Mouse (Mus musculus) lung, embryonic 15.5 days (tissue): Measurements from ENCODE around the gene Ccdc182. TPM values are rescaled to one million over a fixed set of nuclear protein-coding genes. Genes with fewer than 3 reads are reported as not detected.

Experiments used
- ATAC-seq: fragments of 200-750 bp; cut with Nextera tagmentation; 2 replicates; pipeline ENCODE4 v1.8.0; 2017; ENCODE audit warnings: moderate number of reproducible peaks, borderline replicate concordance; ENCODE audit not compliant: low FRiP score, low TSS enrichment; ENCODE audit errors: extremely low read depth
- H3K27ac ChIP-seq: fragments of 300-500 bp; sonication (generic); 2 replicates; pipeline ENCODE4 v1.5.1; 2015; ENCODE audit warnings: moderate library complexity, mild to moderate bottlenecking, inconsistent platforms
- H3K27me3 ChIP-seq: fragments of 300-500 bp; sonication (generic); 2 replicates; pipeline ENCODE4 v1.6.1; 2015; ENCODE audit warnings: inconsistent platforms
- H3K36me3 ChIP-seq: fragments of 300-500 bp; sonication (generic); 2 replicates; pipeline ENCODE4 v1.6.1; 2015; ENCODE audit warnings: inconsistent platforms
- H3K4me1 ChIP-seq: fragments of 300-500 bp; sonication (generic); 2 replicates; pipeline ENCODE4 v1.6.1; 2015; ENCODE audit warnings: inconsistent platforms
- H3K4me2 ChIP-seq: fragments of 300-500 bp; sonication (generic); 2 replicates; pipeline ENCODE4 v1.6.1; 2015; ENCODE audit warnings: inconsistent platforms, mild to moderate bottlenecking, moderate library complexity
- H3K4me3 ChIP-seq: fragments of 300-500 bp; sonication (generic); 2 replicates; pipeline ENCODE4 v1.5.1; 2015; ENCODE audit warnings: mild to moderate bottlenecking, inconsistent platforms
- H3K9ac ChIP-seq: fragments of 300-500 bp; sonication (generic); 2 replicates; pipeline ENCODE4 v1.6.1; 2015; ENCODE audit warnings: inconsistent platforms
- H3K9me3 ChIP-seq: fragments of 300-500 bp; sonication (generic); 2 replicates; pipeline ENCODE4 v1.6.1; 2016; ENCODE audit warnings: inconsistent platforms
- WGBS: fragments of 180-500 bp; shearing (Covaris S2); methylation state at CpG from one replicate; pipeline ENCODE4 v1.1.7; 2015; 5-methylcytosine and 5-hydroxymethylcytosine counted together
- polyA plus RNA-seq: library from polyadenylated mRNA; unstranded; fragments of >200 nt; fragmentation: Nextera tagmentation; extraction: Ambion mirVana; gene quantifications from 2 replicates; pipeline ENCODE4 v1.2.1, GENCODE M21; 2015

The Ccdc182 gene
- polyA plus RNA-seq, 1 experiment from 2014 or later: 0.12 TPM

DNA sequence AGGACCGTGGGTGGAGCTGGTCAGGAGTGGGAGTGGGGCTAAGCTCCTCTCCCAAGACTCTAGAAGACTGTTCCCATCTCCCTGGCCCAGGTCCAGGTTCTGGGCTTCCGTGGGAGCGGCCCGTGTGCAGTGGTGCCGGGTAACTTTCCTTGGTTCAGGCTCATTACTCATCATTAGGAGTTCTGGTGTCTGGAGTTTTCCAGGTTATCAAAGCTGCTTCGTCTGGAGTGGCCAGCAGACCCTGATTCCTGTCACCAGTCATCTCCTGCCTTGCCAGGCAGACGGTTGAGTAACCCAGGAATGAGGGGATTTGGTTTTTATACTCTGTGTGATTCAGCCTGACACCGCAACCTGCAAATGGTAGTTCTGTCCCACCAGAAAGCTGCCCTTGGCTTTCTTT lies 7.8 kb upstream of the Ccdc182 start:
- Histone ChIP-seq H3K36me3 (no peaks in the 10 kb centered on the region), H3K4me1 (no peaks in the 10 kb centered on the region), H3K27ac (no peak overlapping the region), H3K27me3 (no peaks in the 10 kb centered on the region), H3K9ac (no peak overlapping the region), H3K4me2 (no peak overlapping the region), H3K9me3 (no peaks in the 10 kb centered on the region), H3K4me3 (no peak overlapping the region)
- WGBS: 48% methylated on average over 8 of the region's 8 CpGs
- ATAC-seq: no peak

DNA sequence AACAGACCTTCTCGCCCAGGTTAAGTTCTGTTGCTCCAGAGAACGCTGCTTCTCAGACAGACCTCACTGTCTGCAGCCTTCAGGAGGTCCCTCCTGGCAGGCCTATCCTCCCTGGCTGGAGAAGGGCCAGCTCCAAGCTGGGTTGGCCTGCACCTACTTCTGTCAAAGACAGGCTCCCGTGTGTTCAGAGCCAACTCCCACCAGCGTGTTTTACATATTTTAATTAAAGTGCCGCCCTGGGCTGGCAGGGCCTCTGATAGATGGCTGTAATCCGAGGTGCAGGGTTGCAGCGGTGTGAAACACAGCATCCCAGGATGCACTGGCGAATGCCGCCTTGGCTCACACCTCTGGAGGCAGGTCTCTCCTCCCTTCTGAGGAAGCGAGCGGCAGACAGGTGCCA lies 5.5 kb upstream of the Ccdc182 start:
- H3K4me2 ChIP-seq: no peak overlapping the region
- 0 out of 2 replicates have a peak, but pooled peaks cover 3% of the 10 kb centered on the region for H3K4me1 ChIP-seq
- 34% methylated on average over 11 of the region's 11 CpGs for WGBS
- no peaks in the 10 kb centered on the region for H3K9me3 ChIP-seq
- no peaks in the 10 kb centered on the region for H3K36me3 ChIP-seq
- no peak overlapping the region for H3K27ac ChIP-seq
- no peak overlapping the region for H3K4me3 ChIP-seq
- peaks cover 5% of the 10 kb centered on the region; the same call in 1 of the 2 replicates for H3K27me3 ChIP-seq
- ATAC-seq: no peak
- H3K9ac ChIP-seq: no peak overlapping the region

- 30% methylated on average over 12 of the region's 12 CpGs for WGBS
Measured at GRCm38 (mm10) chr11:88288805-88289340, 5.0 kb upstream of the Ccdc182 start.

DNA sequence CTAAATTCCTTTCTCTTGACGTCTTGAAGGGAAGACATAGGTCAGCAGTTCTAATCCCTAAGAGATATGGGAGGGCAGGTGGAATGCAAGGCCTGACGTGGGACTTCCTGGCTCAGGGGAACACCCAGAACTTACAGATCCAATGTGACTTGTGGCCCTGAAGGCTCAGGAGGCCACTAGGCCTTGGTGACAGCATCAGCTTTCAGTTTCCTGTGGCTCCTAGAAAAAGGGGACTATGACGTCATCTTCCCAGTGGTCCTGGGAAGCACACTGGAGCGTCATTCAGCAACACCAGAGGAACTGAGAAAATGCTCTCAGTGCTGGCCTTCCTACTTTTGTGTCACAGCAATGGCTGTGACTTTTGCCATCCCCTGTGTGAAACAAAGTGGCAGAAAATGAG lies 2.6 kb upstream of the Ccdc182 start:
- H3K9me3 ChIP-seq: no peaks in the 10 kb centered on the region
- peaks cover 16% of the 10 kb centered on the region for H3K4me1 ChIP-seq
- H3K27me3 ChIP-seq: peaks cover 25% of the 10 kb centered on the region
- H3K4me2 ChIP-seq: no peak overlapping the region
- ATAC-seq: no peak
- H3K27ac ChIP-seq: no peak overlapping the region
- 60% methylated on average over 4 of the region's 4 CpGs for WGBS
- H3K9ac ChIP-seq: no peak overlapping the region
- H3K4me3 ChIP-seq: no peak overlapping the region
- no peaks in the 10 kb centered on the region for H3K36me3 ChIP-seq

More at GRCm38 (mm10) chr11:88288805-88289340, 5.0 kb upstream of the Ccdc182 start:
- no peak overlapping the region for H3K4me2 ChIP-seq
- H3K9me3 ChIP-seq: no peaks in the 10 kb centered on the region
- H3K9ac ChIP-seq: no peak overlapping the region
- peaks cover 10% of the 10 kb centered on the region for H3K27me3 ChIP-seq
- H3K4me3 ChIP-seq: no peak overlapping the region
- no peak overlapping the region for H3K27ac ChIP-seq
- H3K36me3 ChIP-seq: no peaks in the 10 kb centered on the region
- peaks cover 7% of the 10 kb centered on the region for H3K4me1 ChIP-seq
- no peak for ATAC-seq

DNA sequence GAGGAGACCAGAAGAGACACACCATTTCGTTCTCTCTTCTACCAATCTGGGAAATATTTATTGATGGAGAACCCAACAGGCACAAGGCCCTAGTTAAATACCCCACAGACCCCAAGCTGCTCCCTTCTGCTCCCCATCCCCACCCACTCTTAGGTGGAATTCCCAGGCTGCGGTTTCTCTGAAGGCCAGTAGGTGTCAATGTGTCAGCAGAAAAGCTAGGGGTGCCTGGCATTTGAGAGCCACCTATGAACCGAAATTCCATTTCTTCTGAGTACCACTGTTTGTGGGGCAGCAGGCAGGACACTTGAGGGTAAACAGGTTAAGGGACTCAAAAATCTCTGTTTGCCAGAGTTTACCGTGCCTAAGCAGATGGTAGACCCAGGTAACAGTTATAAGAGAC lies 2.2 kb upstream of the Ccdc182 start:
- H3K4me3 ChIP-seq: no peak overlapping the region
- H3K9me3 ChIP-seq: no peaks in the 10 kb centered on the region
- H3K27ac ChIP-seq: no peak overlapping the region
- H3K4me1 ChIP-seq: peaks cover 16% of the 10 kb centered on the region
- H3K36me3 ChIP-seq: no peaks in the 10 kb centered on the region
- H3K27me3 ChIP-seq: peaks cover 25% of the 10 kb centered on the region
- H3K4me2 ChIP-seq: no peak overlapping the region
- no peak for ATAC-seq
- H3K9ac ChIP-seq: no peak overlapping the region
- WGBS: 32% methylated on average over 4 of the region's 4 CpGs

- Histone ChIP-seq H3K27me3 (peaks cover 25% of the 10 kb centered on the region), H3K9me3 (no peaks in the 10 kb centered on the region), H3K9ac (no peak overlapping the region), H3K4me3 (peak overlapping the region; percentile 10), H3K27ac (no peak overlapping the region), H3K4me2 (peak overlapping the region; percentile 40), H3K4me1 (peaks cover 16% of the 10 kb centered on the region), H3K36me3 (no peaks in the 10 kb centered on the region)
- WGBS: 38% methylated on average over 17 of the region's 17 CpGs
- no peak for ATAC-seq
Measured at GRCm38 (mm10) chr11:88294394-88294710, 494 bp downstream of the Ccdc182 start.

- H3K4me3 ChIP-seq: no peak overlapping the region
- no peaks in the 10 kb centered on the region for H3K36me3 ChIP-seq
- whole genome bisulfite sequencing: 40% methylated on average over 5 of the region's 5 CpGs
- no peak overlapping the region for H3K27ac ChIP-seq
- H3K4me2 ChIP-seq: no peak overlapping the region
- no peaks in the 10 kb centered on the region for H3K9me3 ChIP-seq
- H3K4me1 ChIP-seq: peaks cover 16% of the 10 kb centered on the region
- H3K9ac ChIP-seq: no peak overlapping the region
- H3K27me3 ChIP-seq: peaks cover 25% of the 10 kb centered on the region
- no peak for ATAC-seq
Measured at GRCm38 (mm10) chr11:88295298-88295697, 1.4 kb downstream of the Ccdc182 start.

DNA sequence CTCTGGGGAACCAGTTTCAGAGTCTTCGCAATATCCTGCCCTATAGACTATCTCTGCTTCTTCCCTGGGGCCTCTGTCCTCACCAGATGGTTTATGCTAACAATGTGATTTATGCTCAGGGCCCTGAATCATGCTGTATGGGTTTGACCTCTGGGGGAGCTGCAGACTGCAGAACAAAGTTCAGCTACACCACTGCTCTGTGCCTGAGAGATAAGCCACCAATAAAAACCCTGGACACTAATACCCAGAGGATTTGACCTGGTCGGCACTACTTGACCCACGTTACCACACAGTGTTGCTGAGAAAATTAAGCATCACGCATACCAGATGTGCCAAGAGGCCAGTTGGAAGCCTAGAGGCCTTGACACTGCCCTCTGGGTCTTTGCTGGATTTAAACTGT lies 3.7 kb downstream of the Ccdc182 start:
- Histone ChIP-seq H3K27me3 (peaks cover 25% of the 10 kb centered on the region), H3K4me3 (no peak overlapping the region), H3K4me2 (no peak overlapping the region), H3K9me3 (no peaks in the 10 kb centered on the region), H3K36me3 (no peaks in the 10 kb centered on the region), H3K27ac (no peak overlapping the region), H3K9ac (no peak overlapping the region), H3K4me1 (peaks cover 13% of the 10 kb centered on the region)
- peak; percentile 56 for ATAC-seq
- 45% methylated on average over 4 of the region's 4 CpGs for WGBS

DNA sequence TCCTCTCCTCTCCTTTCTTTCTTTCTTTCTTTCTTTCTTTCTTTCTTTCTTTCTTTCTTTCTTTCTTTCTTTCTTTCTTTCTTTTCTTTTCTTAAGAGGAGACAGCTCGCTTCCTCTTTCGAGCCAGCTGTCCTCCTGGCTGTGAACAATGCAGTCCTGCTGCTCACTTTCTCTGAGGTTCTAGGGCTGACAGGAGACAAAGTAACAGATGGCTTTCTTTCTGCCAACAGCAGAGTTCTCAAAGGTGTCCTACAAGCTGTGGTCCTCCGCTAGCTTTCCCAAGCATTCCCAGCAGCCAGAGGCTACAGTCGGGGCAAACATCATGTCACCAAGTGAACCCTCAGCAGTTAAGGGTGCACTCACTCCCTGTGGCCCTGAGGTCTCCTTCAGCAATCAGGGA lies 5.5 kb downstream of the Ccdc182 start:
- no peak for ATAC-seq
- Histone ChIP-seq H3K9ac (no peak overlapping the region), H3K27me3 (peaks cover 11% of the 10 kb centered on the region)

GRCm38 (mm10) chr11:88301619-88302018 lies 7.8 kb downstream of the Ccdc182 start:
- 43% methylated on average over 6 of the region's 6 CpGs for WGBS
- no peak overlapping the region for H3K27ac ChIP-seq
- H3K9me3 ChIP-seq: no peaks in the 10 kb centered on the region
- H3K9ac ChIP-seq: no peak overlapping the region
- no peak overlapping the region for H3K4me2 ChIP-seq
- H3K36me3 ChIP-seq: no peaks in the 10 kb centered on the region
- H3K27me3 ChIP-seq: no peaks in the 10 kb centered on the region
- H3K4me1 ChIP-seq: no peaks in the 10 kb centered on the region
- ATAC-seq: no peak
- no peak overlapping the region for H3K4me3 ChIP-seq

More for the DNA sequence above, 5.5 kb downstream of the Ccdc182 start:
- Histone ChIP-seq H3K36me3 (no peaks in the 10 kb centered on the region), H3K27ac (no peak overlapping the region), H3K9me3 (no peaks in the 10 kb centered on the region), H3K4me3 (no peak overlapping the region), H3K4me2 (no peak overlapping the region), H3K4me1 (0 out of 2 replicates have a peak, but pooled peaks cover 4% of the 10 kb centered on the region)
- WGBS: 69% methylated on average over 4 of the region's 4 CpGs

GRCm38 (mm10) chr11:88305759-88306158 lies 11.9 kb downstream of the Ccdc182 start:
- WGBS: 84% methylated on average over 6 of the region's 6 CpGs
- H3K4me2 ChIP-seq: no peak overlapping the region
- ATAC-seq: no peak
- H3K36me3 ChIP-seq: no peaks in the 10 kb centered on the region
- H3K27me3 ChIP-seq: no peaks in the 10 kb centered on the region; the same call in 1 of the 2 replicates
- no peak overlapping the region for H3K9ac ChIP-seq
- no peak overlapping the region for H3K4me3 ChIP-seq
- no peaks in the 10 kb centered on the region for H3K9me3 ChIP-seq
- H3K27ac ChIP-seq: no peak overlapping the region
- no peaks in the 10 kb centered on the region for H3K4me1 ChIP-seq

DNA sequence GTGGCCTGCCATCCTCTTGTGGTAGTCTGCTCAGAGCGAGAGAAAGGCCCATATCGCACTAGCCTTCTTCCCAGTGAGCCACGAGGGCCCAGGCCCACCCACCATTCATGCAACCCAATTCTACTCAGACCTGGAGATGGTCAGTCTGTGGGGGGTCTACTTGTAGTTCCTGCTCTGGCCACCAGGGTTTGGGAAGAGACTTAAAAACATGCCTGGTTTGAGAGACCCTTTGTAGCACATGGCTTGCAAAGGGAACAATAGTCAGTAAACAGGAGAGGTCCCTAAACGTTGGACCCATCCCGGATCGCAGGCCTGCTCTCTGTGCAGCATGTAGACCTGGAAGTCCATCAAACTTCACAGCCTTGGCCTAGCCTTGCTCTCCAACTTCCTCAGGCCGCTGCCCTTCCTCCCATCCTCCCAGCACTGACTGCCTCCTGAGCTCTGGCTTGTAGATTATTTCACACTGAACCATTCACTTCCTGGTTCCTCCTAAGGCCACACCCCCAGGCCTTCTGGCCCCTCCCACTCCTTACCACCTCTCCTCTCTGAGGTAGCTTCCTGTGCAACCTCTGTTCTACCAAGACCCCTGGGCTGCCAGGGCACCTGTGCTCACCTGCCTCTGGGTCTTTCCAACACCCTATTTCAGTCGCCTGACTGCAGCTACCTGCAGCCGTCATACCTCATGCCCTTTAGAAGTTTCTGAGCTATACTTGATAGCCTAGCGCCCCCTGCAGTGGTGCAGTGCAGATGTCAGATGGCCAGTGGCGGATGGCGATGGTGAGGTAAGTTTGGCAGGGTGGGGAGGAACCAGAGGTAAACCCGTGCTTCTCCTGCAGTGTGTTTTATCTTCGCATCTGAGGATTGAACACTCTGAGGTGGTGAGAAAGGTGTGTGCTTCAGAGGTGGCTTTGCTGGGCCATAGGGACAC lies 14.0 kb downstream of the Ccdc182 start:
- Histone ChIP-seq H3K27ac (no peak overlapping the region), H3K36me3 (no peaks in the 10 kb centered on the region), H3K27me3 (no peaks in the 10 kb centered on the region; the same call in 1 of the 2 replicates), H3K4me3 (no peak overlapping the region), H3K4me2 (no peak overlapping the region), H3K4me1 (no peaks in the 10 kb centered on the region), H3K9ac (no peak overlapping the region), H3K9me3 (no peaks in the 10 kb centered on the region)
- 81% methylated on average over 14 of the region's 14 CpGs for WGBS
- no peak; the same call in 1 of the 2 replicates for ATAC-seq
